Mouse (Mus musculus) erythroblast, adult 5-6 weeks (primary cell): ENCODE measurements around the gene Smarcd1. TPM values are rescaled to one million over a fixed set of nuclear protein-coding genes. Genes with fewer than 3 reads are reported as not detected.
"Not testable (repeated sequence)": the region's sequence is repeated elsewhere in the genome, so short reads cannot be mapped to it uniquely, and the experiment has no call there.

Experiments
- ATAC-seq: replicated peaks from 2 replicates; pipeline ENCODE4 v1.8.0; 2016; ENCODE audit warnings: moderate number of reproducible peaks, mild to moderate bottlenecking, moderate TSS enrichment, inconsistent platforms; ENCODE audit not compliant: poor library complexity, low FRiP score, severe bottlenecking
- total RNA-seq, 2 experiments: library from RNA; stranded (forward) in 1 of 2; stranded (reverse) in 1 of 2; fragments of 150-400 nt in 1 of 2; fragments of 200-764, 138-1000 nt in 1 of 2; gene quantifications; 2 replicates each; pipeline versions ENCODE4 v1.2.3 to v1.2.4; 2015 to 2017; ENCODE audit warnings: low replicate concordance in 2 of 2

The Smarcd1 gene
- total RNA-seq, 2 experiments from 2014 or later = 13.3 to 14.8 TPM

GRCm38 (mm10) chr15:99679008-99679407 is 22.9 kb upstream of the Smarcd1 start:
- ATAC-seq = no peak

GRCm38 (mm10) chr15:99682880-99683279 is 19.0 kb upstream of the Smarcd1 start:
- peak; percentile 63 for ATAC-seq

- ATAC-seq = no peak
Measured at GRCm38 (mm10) chr15:99684156-99684555, 17.8 kb upstream of the Smarcd1 start.

GRCm38 (mm10) chr15:99688712-99689111 is 13.2 kb upstream of the Smarcd1 start:
- ATAC-seq = peak; percentile 85

GRCm38 (mm10) chr15:99690924-99691323 is 11.0 kb upstream of the Smarcd1 start:
- ATAC-seq = no peak

GRCm38 (mm10) chr15:99691976-99692375 is 10.0 kb upstream of the Smarcd1 start:
- no peak for ATAC-seq

- ATAC-seq = no peak
Measured at GRCm38 (mm10) chr15:99697309-99697708, 4.6 kb upstream of the Smarcd1 start.

GRCm38 (mm10) chr15:99698533-99699085 is 3.3 kb upstream of the Smarcd1 start:
- ATAC-seq = no peak

- no peak for ATAC-seq
Measured at GRCm38 (mm10) chr15:99699715-99700114, 2.2 kb upstream of the Smarcd1 start.

- ATAC-seq = no peak
Measured at GRCm38 (mm10) chr15:99700219-99701106, 1.5 kb upstream of the Smarcd1 start.

GRCm38 (mm10) chr15:99701640-99701998 is 310 bp upstream of the Smarcd1 start:
- ATAC-seq = not testable (repeated sequence)

- ATAC-seq = no peak
Measured at GRCm38 (mm10) chr15:99703104-99703503, 1.2 kb downstream of the Smarcd1 start.

- ATAC-seq = no peak
Measured at GRCm38 (mm10) chr15:99703676-99704040, 1.7 kb downstream of the Smarcd1 start.

- no peak for ATAC-seq
Measured at GRCm38 (mm10) chr15:99704041-99704681, 2.2 kb downstream of the Smarcd1 start.

- ATAC-seq = no peak
Measured at GRCm38 (mm10) chr15:99704881-99705280, 3.0 kb downstream of the Smarcd1 start.

- peak; percentile 53; the same call in 1 of the 2 replicates for ATAC-seq
Measured at GRCm38 (mm10) chr15:99705440-99706048, 3.6 kb downstream of the Smarcd1 start, which contains the start of gene Gm17349. TSS of gene Gm17349 (minus strand) at chr15:99705490.

GRCm38 (mm10) chr15:99708176-99708575 is 6.2 kb downstream of the Smarcd1 start:
- no peak for ATAC-seq

- ATAC-seq = no peak
Measured at GRCm38 (mm10) chr15:99710221-99711190, 8.6 kb downstream of the Smarcd1 start.

- ATAC-seq = no peak
Measured at GRCm38 (mm10) chr15:99711491-99711890, 9.6 kb downstream of the Smarcd1 start.
